Mouse (Mus musculus) cerebellum, adult 9-11 months (tissue): ENCODE results near the gene Tsen34.
A peak's percentile ranks its signal among the peaks of the same experiment; 100 is the strongest.

Experiments used
- DNase-seq: peaks from one replicate; pipeline ENCODE4 v3.0.0; 2022

Tsen34 gene

DNA sequence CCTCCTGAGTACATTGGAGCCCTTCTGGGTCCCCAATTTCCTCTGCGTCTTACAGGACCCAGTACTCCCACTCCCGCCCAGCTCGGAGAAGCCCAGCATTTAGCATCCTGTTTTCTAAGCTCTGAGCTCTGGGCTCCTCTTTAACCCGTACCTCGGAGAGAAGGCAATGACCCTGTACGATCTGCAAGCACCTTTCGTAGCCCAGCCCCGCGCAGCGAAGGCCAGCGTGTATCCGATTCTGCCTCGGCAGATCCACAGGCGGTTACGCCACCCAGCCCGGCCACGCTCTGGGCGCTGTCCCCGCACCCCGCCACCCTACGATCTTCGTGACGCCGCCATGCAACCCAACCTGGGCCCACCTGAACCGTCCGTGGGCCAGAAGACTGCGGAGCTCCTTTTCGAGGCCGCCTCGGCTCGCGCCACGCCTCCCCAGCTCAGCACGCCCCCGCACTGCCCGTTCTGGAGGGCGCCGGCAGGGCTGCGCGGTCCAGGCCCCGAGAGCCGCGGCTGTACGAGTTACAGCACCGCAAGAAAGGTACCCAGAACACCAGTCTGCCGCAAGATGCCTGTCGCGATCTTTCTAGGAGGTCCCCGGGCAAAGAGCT, at the start of gene Tsen34:
Gene Tsen34, plus strand, starts transcription at position 482 of the 605 bp plus-strand sequence.
- DNase-seq, result no peak

DNA sequence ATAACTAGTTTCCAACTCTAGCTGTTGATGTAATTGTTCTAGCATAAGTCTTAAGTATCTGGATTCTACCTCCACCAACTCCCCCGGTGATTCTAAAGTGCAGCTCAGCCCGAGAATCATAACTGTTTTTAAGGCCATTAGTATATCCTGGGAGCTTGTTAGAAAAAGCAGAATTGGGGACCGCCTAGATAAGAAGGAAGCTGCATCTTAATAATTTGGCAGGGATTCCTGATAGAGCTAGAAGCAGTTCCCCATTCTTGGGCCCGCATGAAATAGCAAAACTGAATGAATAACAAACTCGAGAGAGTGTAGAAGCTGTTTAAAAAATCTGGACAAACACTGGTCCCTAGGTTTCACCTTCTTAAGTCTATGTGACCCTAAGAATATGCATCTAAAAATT, 49.3 kb upstream of the Tsen34 start:
- DNase-seq, result no peak

DNA sequence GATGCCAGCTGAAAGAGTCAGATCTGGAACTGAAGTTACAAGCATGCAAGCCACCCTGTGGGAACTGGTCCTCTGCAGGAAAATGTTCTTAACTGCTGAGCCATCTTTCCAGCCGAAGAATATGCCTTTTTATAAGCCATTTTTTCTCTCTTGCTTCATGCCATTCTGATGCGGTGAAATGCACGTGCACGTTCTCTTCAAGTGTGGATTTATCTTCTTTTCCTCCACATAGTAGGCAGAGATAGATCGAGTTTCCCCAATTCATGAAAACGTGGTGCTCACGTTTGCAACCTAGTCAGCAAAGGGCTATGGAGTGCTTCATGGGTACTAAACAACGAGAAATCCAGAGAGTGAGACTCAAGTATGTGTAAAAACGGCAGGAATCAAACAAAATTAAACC, 48.8 kb upstream of the Tsen34 start:
- DNase-seq, result no peak

DNA sequence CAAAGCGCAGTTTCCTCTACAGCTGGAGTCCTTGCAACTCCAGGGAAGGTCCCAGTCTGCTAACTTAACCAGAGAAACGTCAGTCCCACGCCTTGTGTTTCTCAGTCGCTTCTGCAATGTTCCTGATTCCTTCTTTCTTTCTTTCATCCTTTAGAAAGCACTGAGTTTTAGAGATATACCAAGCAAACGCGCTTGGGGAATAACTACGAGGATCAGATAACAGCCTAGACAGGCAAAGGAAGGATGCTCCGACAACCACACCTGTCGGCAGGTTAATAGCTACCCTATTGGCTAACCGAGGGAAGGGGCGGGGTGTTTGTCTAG, 48.4 kb upstream of the Tsen34 start:
- no peak for DNase-seq

DNA sequence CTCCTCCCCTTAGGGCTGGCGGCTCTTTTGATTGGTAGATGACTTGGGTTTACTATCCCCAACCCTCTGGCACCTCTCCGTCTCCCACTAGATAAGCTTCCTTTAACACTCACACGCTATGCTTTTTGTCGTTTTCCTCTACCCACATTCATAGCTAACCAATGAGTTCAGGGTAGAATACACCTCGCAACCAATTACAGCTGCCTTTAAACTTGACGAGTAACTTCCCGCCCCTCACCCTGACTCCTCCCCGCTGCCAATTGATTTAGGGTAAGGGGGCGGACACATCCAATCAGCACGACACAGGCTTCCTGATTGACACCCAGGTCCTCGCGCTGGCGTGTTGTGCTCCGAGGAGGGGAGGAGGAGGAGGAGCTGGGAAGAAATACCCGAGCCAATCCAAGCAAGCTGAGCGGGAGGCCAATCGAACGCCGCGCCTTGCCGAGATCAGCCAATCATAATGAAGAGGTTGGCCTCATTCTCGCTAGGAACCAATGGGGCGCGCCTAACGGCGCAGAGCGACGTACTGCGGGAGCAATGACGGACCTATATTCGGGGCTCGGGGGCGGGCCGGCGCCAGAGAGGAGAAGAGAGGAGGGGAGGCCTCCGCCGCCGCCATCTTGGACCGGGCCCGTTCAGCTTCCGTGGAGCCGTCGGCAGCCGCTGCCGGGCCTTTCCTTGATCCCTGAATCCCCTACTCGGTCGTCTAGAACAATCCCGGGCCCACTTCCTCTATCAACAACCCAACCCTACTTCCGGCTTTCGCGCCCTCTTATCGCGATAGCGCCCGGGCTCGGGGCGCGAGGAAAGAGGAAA, 47.8 kb upstream of the Tsen34 start, which contains the start of gene Cnot3:
Gene Cnot3, plus strand, starts transcription at position 597 of the 816 bp plus-strand sequence.
- DNase-seq, result peak; percentile 100

DNA sequence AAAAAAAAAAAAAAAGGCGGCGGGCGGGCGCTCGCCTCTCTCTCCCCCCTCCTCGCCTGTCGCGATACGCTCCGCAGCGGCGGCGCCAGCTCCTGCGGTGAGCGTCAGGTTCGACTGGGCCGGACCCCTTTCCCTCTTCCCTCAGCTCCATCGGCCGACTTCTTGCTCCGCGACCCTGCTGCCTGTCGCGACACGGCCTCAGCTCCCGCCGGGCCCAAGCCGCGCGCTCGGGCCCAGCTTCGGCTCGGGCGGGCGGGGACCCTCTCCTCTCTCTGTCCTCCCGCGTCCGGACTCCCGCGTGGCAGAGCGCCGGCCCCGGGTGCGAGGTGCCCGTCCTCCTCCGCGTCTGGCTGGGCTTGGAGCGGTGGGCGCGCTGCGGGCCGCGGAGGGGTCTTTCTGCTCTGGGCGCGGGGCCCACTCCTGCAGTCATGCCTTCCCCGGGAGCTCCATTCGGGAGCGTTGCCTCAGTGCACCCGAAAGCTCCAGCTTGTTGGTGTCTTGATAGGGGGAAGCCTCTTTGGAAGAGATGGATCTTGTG, 47.1 kb upstream of the Tsen34 start:
- no peak for DNase-seq

DNA sequence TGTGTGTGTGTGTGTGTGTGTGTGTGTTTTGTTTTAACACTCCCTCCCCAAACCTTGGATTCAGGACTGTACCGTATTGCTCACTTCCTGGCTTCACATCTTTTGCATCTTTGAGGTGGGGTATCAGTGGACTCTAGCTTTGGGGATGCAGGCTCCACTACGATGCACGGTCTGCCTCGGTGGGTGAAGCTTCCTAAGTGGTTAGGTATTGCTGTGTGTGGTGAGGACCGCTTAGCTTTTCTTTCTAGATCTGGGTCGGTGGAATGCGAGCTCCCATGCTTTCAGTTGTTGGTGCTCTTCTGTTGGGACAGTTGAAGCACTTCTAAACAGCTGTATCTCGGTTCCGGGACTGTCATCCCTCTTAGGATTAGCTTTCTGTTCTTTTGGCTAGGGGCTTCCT, 46.5 kb upstream of the Tsen34 start:
- DNase-seq, result no peak

DNA sequence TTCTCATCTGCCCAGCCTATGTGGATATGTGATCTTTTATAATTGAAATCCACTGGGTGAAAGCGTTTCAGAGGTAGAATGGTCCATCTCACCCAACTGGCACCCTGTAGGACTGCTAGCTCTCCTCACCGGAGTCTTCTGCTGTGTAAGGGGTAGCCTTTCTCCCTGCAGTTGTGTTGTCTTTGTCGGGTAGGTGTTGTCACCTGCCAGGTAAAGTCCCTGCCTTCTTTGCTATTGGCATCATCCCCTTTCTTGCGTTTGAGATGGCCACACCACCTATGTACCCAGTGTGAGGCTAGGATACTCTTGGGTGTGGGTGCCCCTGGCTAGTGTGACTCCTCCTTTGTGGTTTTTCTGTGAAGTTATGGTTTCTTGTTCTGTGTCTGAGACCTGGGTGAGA, 46.0 kb upstream of the Tsen34 start:
- DNase-seq, result no peak

DNA sequence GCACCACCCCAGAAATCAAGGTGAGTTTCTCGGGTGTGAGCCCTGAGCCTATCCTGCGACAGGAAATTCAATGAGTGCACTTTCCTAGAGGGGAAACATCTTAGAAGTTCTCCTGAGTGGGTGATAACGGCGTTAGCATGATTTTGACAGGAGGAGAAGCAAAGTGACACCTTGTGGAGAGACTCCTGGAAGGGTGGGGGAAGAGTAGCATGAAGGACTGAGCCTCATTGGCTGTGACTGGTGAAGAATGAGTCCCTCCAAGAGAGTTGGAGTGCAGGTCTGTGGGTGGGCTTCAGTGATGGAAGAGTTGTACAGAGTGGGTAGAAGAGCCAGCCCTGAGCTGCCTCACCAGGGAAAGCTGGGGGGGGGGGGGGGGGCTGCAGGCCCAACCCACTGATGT, 35.7 kb upstream of the Tsen34 start:
- DNase-seq, result no peak

DNA sequence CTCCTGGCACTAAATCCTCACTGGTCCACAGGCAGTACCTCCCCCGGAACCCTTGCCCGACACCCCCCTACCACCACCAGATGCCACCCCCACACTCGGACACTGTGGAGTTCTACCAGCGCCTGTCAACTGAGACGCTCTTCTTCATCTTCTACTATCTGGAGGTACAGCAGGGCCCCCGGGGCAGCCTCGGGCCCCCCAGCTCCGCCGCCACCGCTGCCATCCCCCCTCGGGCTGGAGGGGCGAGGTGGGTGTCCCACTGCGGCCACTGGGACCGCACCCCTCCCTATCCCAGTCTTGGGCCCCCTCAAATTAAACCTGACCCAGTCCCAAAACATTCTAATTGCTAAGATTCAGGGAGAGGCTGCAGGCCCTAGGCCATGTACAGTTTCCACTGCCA, 34.1 kb upstream of the Tsen34 start:
- DNase-seq, result no peak

DNA sequence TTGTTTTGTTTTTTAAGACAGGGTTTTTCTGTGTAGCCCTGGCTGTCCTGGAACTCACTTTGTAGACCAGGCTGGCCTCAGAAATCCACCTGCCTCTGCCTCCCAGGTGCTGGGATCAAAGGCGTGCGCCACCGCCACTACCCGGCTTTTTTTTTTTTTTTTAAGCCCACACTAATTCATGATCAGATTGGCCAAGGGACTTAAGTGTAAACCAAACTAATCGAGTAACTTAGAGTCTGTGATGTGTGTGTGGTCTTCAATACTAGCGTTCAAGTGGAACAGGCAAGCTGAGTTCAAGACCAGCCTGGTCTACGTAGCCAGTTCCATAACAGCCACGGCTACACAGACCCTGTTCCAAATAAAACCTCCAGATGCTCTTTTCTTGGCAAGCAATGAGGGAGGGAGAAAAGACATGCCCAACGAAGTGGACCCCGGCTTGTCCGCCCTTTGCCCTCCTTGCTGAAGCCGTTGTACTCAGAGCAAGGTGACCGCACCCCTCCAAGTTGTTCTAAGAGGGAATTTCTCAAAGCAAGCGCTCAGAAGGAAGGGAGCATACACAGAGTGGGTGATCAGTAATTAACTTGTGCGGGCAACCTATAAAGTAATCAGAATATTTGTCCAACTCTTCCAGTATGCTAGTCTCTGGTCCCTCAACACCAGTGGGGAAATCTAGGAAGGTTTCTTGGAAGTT, 28.0 kb upstream of the Tsen34 start:
- peak; percentile 48 for DNase-seq

DNA sequence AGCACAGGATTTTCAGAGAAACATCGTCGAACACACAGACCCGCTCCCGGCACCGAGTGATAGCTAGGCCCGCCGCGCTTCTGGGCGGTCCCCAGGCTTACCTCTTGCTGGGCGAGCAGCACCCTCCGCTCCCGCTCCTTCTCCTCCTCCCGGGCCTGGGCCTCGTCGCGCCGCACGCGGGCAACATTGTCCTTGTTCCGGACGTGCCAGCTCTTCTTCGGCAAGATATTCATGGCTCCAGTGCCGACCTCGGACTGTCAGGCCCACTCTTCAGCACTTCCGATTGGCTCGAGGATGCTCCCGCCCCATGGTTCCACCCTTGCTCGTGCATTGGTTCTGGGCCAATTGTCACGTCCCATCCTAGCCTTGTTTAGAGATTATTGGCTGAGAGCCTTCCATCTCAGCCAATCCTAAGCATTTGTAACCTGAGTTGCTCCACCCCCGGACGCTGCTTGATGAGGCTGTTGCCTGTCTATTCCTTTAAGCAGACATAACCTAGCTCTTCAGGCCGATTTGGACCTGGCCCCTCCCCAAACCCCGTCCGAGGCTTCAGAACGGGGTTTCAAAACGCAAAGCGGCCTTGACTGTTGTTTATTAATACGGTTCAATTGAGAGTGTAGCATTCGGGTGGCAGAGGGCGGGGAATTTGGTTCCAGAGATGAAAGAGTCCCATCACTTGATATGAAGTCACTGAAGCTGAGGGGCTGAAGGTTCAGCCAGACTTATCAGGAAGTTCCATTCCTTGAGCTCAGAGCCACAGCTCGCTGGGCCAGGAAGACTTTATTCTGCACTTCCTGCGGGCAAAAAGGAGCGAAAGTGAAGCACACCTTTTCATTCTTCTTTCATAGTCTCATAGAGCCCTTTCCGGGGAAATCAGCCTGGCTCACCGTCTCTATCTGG, 27.2 kb upstream of the Tsen34 start, which contains the start of gene Leng1:
Gene Leng1, minus strand, starts transcription at position 626 of the 900 bp plus-strand sequence.
- DNase-seq, result peak; percentile 98

DNA sequence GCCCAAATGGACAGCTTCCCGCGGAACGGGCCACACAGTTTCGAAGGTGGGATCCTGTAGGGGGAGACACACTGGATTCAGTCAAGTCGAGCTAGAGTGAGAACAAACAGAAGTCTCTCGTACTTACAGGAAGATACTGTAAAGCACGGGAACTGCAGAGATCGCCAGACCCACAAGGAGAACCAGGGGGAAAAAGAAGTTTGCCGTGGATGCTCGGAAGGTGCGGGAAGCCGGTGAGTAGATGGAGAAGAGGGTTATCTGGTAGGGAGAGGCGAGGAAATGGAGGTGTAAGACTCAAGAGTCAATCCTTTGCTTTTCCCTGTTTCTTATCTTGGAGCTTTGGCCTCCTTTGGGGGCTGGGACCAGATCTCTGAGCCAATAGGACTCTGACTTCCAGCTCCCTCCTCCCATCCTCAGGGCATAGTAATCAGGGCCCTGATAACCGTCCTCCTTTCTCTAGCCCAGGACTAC, 25.7 kb upstream of the Tsen34 start:
- DNase-seq, result no peak

DNA sequence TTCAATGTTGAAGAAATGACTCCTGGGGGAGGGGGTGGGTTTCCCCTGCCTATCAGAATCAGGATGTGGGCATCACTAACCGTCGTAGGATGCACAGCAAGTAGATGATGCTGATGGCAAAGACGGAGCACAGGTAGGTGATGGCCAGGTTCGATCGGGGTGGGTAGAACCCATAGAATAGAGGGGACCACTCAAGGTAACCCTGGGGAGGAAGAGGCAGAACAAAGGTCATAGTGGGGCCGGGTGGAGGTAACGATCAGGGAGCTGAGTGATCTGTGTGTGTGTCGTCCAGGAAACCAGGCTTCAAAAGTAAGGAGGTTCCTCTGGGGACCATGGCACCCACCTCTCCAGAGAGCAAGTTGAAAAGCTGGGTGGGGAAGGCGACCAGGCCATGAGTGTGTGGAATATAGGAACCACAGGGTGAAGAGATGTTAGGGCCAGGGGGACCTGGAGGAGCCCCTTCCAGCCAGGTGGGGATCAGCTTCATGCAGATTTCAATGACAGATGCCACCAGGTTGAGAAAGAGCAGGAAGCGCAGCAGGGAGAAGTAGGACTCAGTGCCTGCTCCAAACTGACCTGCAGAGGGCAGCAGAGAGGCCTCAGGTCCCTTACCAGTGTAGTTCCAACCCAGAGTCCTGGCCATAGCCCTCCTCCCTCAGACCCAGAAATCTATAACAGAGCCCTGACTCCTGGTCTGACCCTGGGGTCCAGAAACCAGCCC, 18.0 kb upstream of the Tsen34 start:
- DNase-seq, result peak; percentile 77

DNA sequence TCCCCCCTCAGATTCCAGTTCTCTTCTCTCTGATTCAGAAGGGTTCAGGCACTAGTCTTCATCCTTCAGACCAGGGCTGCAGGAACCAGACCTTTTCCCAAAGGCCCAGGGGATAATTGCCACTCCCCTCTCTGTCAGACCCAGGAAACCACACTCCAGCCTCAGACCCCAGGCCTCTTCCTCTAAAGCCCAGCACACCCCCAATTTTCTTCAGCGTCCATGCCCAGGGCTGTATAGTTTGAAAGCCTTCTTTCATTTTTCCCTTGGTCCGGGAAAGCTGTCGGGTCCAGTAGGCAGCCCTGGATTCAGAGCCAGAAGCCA, 17.5 kb upstream of the Tsen34 start:
- DNase-seq, result no peak

DNA sequence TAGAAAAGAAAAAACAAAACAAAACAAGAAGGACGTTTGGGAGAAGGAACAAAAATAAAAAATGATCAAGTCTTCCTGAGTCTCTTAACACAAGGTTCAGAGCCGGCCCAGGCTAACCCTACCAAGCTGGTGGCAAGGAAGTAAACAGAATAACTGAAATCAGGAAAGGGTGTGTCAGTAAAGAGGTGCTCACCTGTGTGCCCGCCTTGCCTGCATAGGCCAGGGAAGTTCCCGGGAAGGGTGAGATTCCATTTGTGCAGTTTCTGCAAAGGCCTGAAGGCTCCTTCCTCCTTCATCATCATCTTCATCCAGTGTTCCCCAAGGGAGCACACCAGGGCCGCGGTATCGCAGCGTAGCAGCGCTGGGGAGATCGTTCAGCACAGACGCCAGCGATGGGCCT, 16.3 kb upstream of the Tsen34 start:
- no peak for DNase-seq

DNA sequence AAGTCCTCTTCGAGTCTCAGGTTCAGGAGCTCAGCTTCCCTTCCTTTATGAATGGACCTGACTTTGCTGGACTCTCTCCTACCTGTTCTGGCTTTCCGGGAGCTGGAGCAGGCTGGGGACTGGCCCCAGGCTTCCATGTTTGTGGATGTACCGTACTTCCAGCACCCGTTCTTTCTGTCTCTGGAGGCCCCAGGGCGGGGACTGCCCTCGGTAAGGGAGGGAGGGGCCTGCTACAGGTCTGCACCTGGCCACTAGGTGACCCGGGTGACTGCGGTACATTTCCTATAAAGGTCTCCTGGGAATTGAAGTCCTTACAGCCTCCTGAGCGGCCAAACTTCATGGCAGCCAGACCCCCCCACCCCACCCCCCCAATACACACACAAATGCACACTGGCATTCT, 15.3 kb upstream of the Tsen34 start, which contains the start of gene Tmc4:
Gene Tmc4, minus strand, starts transcription at position 212 of the 400 bp plus-strand sequence.
- DNase-seq, result no peak

DNA sequence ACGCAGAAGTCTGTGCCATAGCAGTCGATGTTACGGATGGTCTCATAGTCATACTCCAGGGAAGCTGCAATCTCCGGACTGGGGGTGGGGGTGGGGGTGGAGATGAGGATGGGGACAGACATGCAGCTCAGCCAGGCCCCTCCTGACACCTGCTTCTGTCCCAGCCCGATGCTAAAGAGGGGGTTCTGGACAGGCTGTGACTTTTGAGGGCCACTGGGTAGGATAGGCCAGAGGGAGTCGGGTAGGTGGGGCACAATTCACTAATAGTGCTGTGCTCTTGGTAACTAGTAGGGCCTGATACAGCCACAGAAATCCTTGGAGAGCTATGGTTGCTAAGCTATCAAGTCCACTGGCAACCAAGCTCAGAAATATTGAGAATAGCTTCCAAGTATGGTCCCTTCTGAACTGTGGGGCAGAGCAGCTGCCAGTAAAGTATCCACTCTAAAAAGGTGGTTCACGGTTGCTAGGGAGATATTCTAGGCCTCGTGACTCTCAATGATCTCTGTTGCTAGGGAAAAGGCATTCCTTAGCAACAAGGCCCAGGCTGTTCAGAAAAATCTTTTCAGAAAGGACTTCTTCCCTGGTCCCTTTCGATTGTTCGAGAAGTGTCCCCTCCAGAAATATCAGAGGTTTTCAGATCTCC, 8.6 kb upstream of the Tsen34 start:
- no peak for DNase-seq

DNA sequence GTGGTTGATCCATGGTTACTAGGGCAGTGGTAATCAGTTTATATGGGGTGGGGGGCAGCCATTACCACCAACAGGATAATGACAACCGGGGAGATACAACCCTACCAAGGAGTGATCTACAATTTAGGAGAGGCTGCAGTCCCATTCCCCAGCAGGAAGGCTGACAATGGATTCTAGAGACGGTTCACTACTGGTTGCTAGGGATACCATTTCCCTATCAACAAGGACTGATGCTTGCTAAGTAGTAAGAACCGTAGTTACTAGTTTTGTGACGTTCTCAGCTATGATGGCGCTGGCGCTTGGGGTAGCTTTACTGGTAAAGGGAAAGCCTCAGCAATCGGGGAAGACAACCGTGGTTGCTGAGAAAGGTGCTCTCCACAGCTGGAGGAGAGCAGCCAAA, 8.0 kb upstream of the Tsen34 start:
- no peak for DNase-seq

DNA sequence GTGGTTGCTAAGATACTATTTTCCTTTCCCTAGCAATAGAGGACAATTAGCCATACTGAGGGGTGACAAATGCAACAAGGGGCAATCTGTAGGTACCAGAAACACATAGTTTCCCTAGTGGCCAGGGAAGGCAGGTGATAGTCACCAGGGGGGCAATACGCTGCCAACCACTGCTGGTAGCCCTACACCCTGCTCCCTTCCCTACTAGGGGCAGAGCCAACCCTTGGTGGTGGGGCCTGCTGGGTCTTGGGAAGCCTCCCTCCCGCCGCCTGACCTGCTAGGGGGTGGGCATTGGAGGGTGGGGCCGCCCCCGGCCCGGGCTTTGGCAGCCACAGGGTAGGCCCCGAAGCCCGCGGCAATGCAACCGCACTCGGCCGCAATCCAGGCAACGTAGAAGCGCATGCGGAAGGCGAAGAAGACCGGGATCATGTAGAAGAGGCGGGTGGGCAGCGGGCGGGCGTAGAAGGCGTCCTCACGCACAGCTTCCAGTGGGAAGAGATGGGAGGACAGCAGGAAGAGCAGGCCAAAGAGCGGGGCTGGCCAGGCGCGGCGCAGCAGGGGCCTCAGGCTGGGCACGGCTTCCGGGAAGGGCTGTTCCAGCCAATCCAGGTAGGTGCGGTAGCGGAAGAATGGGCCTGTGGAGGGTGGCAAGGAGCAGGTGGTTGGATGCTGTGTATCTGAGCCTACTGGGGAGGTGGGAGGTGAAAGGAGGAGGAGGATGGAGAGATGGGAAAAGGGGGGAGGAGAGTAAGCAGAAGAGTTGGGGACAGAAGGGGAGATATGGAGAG, 7.1 kb upstream of the Tsen34 start:
- peak; percentile 83 for DNase-seq

DNA sequence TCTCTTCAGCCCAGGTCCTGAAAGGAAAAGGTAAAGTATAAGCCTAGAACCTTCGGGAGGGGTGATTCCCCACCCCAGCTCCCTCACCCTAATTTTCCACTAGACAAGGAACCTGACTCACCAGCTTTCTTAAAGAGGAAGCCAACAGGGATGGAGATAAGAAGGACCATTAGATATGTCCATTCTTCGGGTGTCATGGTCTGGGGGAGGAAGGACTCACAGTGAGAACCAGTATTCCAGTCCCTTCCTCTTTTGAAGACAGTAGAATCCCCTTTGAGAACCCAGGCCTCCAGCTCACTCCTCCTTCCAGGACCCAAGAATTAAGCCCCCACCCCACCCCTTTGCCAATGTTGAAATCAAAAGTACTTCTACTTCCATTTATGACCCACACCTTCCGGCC, 744 bp upstream of the Tsen34 start:
- DNase-seq, result peak; percentile 49
